Mouse (Mus musculus) stomach, embryonic 16.5 days (tissue): Measurements from ENCODE around the gene Adgrl2. TPM values are rescaled to one million over a fixed set of nuclear protein-coding genes. Genes with fewer than 3 reads are reported as not detected.

Source experiments
- ATAC-seq: fragments of 200-750 bp; cut with Nextera tagmentation; 2 replicates; pipeline ENCODE4 v1.8.0; 2017; ENCODE audit warnings: moderate number of reproducible peaks, moderate TSS enrichment; ENCODE audit not compliant: insufficient read depth, low FRiP score
- H3K27ac ChIP-seq: fragments of 300-500 bp; sonication (generic); 2 replicates; pipeline ENCODE4 v1.5.1; 2014; ENCODE audit warnings: low read length
- H3K27me3 ChIP-seq: fragments of 300-500 bp; sonication (generic); 2 replicates; pipeline ENCODE4 v1.6.1; 2014; ENCODE audit warnings: low read length, control low read depth, mixed read lengths; ENCODE audit not compliant: control insufficient read depth, insufficient read depth
- H3K36me3 ChIP-seq: fragments of 300-500 bp; sonication (generic); 2 replicates; pipeline ENCODE4 v1.6.1; 2014; ENCODE audit warnings: low read length; ENCODE audit not compliant: control insufficient read depth, insufficient read depth
- H3K4me1 ChIP-seq: fragments of 300-500 bp; sonication (generic); 2 replicates; pipeline ENCODE4 v1.6.1; 2014; ENCODE audit warnings: low read length, control low read depth, mixed read lengths; ENCODE audit not compliant: control insufficient read depth, insufficient read depth
- H3K4me2 ChIP-seq: fragments of 300-500 bp; sonication (generic); 2 replicates; pipeline ENCODE4 v1.6.1; 2014; ENCODE audit warnings: low read depth, low read length, mixed read lengths
- H3K4me3 ChIP-seq: fragments of 300-500 bp; sonication (generic); replicated peaks from 2 replicates; pipeline ENCODE4 v1.5.1; 2014; ENCODE audit warnings: mild to moderate bottlenecking, low read length
- H3K9ac ChIP-seq: fragments of 300-500 bp; sonication (generic); 2 replicates; pipeline ENCODE4 v1.6.1; 2014; ENCODE audit warnings: low read length
- H3K9me3 ChIP-seq: fragments of 300-500 bp; sonication (generic); replicated peaks from 2 replicates; pipeline ENCODE4 v1.6.1; 2016; ENCODE audit warnings: low read length, control low read depth; ENCODE audit not compliant: control insufficient read depth
- WGBS: fragments of 180-500 bp; shearing (Covaris S2); extraction: QIAGEN DNeasy Blood & Tissue Kit; methylation state at CpG from one replicate; pipeline ENCODE4 v1.1.7; 2014; 5-methylcytosine and 5-hydroxymethylcytosine counted together
- polyA plus RNA-seq: library from polyadenylated mRNA; unstranded; fragments of >200 nt; fragmentation: Nextera tagmentation; extraction: Ambion mirVana; gene quantifications from 2 replicates; pipeline ENCODE4 v1.2.1, GENCODE M21; 2015

Adgrl2 gene
- polyA plus RNA-seq, 1 experiment from 2014 or later = 39.6 TPM

- H3K4me3 ChIP-seq = no peak overlapping the region
- WGBS = 61% methylated on average over 6 of the region's 6 CpGs
Observed at GRCm38 (mm10) chr3:148818414-148819105, 171.8 kb downstream of the Adgrl2 start.

GRCm38 (mm10) chr3:148817491-148817890, 172.9 kb downstream of the Adgrl2 start:
- peaks cover 41% of the 10 kb centered on the region for H3K36me3 ChIP-seq
- H3K27ac ChIP-seq = no peak overlapping the region
- H3K4me2 ChIP-seq = no peak overlapping the region
- H3K4me3 ChIP-seq = no peak overlapping the region
- no peak overlapping the region for H3K9ac ChIP-seq
- H3K27me3 ChIP-seq = no peaks in the 10 kb centered on the region
- ATAC-seq = no peak
- no peaks in the 10 kb centered on the region for H3K4me1 ChIP-seq
- 97% methylated on average over 25 of the region's 25 CpGs for WGBS
- no peaks in the 10 kb centered on the region for H3K9me3 ChIP-seq

More at GRCm38 (mm10) chr3:148818414-148819105, 171.8 kb downstream of the Adgrl2 start:
- no peak overlapping the region for H3K9ac ChIP-seq
- H3K4me1 ChIP-seq = no peaks in the 10 kb centered on the region
- no peak overlapping the region for H3K27ac ChIP-seq
- no peak overlapping the region for H3K4me2 ChIP-seq
- H3K36me3 ChIP-seq = peaks cover 46% of the 10 kb centered on the region
- H3K9me3 ChIP-seq = no peaks in the 10 kb centered on the region
- no peak for ATAC-seq
- no peaks in the 10 kb centered on the region for H3K27me3 ChIP-seq

- H3K27ac ChIP-seq = no peak overlapping the region
- no peaks in the 10 kb centered on the region for H3K9me3 ChIP-seq
- H3K36me3 ChIP-seq = peaks cover 19% of the 10 kb centered on the region
- no peak overlapping the region for H3K4me3 ChIP-seq
- ATAC-seq = no peak
- 47% methylated on average over 6 of the region's 6 CpGs for WGBS
- H3K4me1 ChIP-seq = no peaks in the 10 kb centered on the region
- H3K9ac ChIP-seq = no peak overlapping the region
- H3K4me2 ChIP-seq = no peak overlapping the region
- H3K27me3 ChIP-seq = no peaks in the 10 kb centered on the region
Observed at GRCm38 (mm10) chr3:148813121-148813520, 177.2 kb downstream of the Adgrl2 start.

DNA sequence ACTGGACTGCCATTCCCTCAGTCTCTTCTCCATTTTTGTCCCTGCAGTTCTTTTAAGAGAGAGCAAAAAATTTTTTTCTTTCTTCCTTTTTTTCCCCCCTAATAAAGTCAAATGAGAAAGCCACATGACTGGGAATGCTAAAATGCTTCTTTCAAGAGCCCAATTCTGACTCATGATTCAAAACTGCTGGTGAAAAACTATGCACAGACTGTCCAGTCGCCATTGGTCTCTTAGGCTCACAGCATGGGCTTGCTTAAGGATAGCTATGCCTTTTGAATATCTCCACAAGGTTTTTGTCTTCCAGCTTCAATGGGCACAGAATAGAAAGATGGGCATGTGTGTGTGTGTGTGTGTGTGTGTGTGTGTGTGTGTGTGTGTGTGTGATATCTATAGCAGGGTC, 178.3 kb downstream of the Adgrl2 start:
- no peak overlapping the region for H3K4me2 ChIP-seq
- ATAC-seq = no peak
- H3K27me3 ChIP-seq = no peaks in the 10 kb centered on the region
- no peaks in the 10 kb centered on the region for H3K4me1 ChIP-seq
- no peak overlapping the region for H3K4me3 ChIP-seq
- H3K9ac ChIP-seq = no peak overlapping the region
- H3K27ac ChIP-seq = no peak overlapping the region
- H3K9me3 ChIP-seq = no peaks in the 10 kb centered on the region
- WGBS = 54% methylated on average over 1 of the region's 1 CpGs
- peaks cover 11% of the 10 kb centered on the region for H3K36me3 ChIP-seq

DNA sequence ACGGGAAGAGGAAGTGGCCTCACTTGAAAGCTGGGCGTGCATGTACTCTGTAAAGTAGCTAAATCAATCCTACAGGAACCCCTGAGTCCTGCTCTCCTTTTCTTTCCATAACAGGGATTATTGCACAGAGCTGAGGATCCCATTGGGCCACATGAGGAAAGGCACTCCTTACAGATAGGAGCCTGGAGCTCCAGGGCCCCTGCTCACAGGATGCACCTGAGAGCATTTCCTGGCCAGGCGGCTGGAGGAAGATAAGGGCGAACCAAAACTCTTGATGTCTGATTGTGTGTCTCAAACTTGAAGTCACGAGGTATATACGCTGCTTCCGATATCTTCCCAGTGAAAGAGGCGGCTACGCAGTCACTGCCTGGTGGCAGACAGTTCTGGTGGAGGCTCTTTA, 183.4 kb downstream of the Adgrl2 start:
- Histone ChIP-seq H3K9ac (no peak overlapping the region), H3K4me3 (no peak overlapping the region), H3K4me1 (no peaks in the 10 kb centered on the region), H3K36me3 (no peaks in the 10 kb centered on the region), H3K9me3 (no peaks in the 10 kb centered on the region), H3K27me3 (no peaks in the 10 kb centered on the region), H3K27ac (no peak overlapping the region), H3K4me2 (no peak overlapping the region)
- 80% methylated on average over 9 of the region's 9 CpGs for WGBS
- no peak for ATAC-seq

DNA sequence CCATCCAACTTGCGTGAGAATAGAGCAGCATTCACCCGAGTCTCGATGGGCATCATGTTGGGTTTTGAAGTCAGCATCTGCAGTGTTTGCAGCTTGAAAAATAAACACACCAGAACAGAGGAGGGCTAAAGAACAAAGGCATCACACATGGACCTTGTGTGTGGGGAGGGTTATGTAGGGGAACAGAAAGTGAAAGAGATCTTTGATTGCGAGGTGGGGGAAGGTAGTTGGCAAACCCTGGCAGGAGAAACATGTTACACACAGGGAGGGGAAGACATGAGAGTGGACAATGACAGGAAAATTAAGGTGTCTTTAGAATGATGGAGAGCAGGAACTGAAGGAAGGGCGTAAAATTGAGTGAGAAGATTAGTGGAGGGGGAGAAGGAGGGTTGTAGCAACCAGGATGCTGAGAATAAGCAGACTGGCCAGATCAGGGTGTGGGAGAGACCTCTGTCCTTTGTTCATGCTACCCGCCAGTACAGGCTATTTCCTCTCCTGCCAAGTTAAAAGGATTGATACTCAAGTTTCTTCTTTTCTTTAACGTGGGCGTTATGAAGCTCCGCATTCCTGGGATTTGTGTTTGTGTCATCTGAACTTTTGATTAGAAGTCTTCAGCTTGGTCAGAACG, 197.0 kb downstream of the Adgrl2 start:
- Histone ChIP-seq H3K4me1 (peaks cover 3% of the 10 kb centered on the region; the same call in 1 of the 2 replicates), H3K4me2 (no peak overlapping the region), H3K4me3 (no peak overlapping the region), H3K36me3 (no peaks in the 10 kb centered on the region), H3K9ac (no peak overlapping the region), H3K27me3 (no peaks in the 10 kb centered on the region), H3K27ac (no peak overlapping the region), H3K9me3 (no peaks in the 10 kb centered on the region)
- WGBS = 52% methylated on average over 10 of the region's 10 CpGs
- no peak for ATAC-seq

DNA sequence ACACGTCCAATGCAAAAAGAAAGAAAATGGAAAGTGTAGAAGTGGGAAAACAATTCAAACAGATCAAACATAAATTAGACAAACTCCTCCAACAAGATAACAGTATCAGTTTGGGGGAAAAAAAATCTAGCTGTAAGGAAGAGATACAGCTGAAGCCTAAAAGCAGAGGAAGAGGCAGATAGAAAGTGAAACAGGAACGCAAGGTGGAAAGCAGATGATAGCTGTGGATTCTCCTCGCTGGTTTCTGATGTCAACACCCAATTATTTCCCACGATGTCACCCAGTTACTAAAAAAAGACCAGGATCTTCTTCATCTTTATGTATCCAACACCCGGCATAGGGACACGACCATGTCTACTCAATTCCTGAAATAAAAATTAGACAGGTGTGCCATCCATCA, 220.0 kb downstream of the Adgrl2 start:
- WGBS = 79% methylated on average over 6 of the region's 6 CpGs
- no peak for ATAC-seq
- H3K9ac ChIP-seq = no peak overlapping the region
- no peaks in the 10 kb centered on the region for H3K36me3 ChIP-seq
- H3K27me3 ChIP-seq = no peaks in the 10 kb centered on the region
- H3K4me3 ChIP-seq = no peak overlapping the region
- no peak overlapping the region for H3K4me2 ChIP-seq
- no peaks in the 10 kb centered on the region; the same call in 1 of the 2 replicates for H3K4me1 ChIP-seq
- no peaks in the 10 kb centered on the region for H3K9me3 ChIP-seq
- no peak overlapping the region for H3K27ac ChIP-seq
